Mouse (Mus musculus): Measurements from ENCODE around the gene Fbxo36.
A peak's percentile ranks its signal among the peaks of the same experiment; 100 is the strongest.

Gene Fbxo36

GRCm38 (mm10) chr1:84889330-84890004, 49.8 kb downstream of the Fbxo36 start:
- DNase-seq (ENCODE audit: low read depth, low spot score): no peak

GRCm38 (mm10) chr1:84890005-84890393, 50.4 kb downstream of the Fbxo36 start:
- peak; percentile 84 for DNase-seq (ENCODE audit: low read depth, low spot score)

- DNase-seq (ENCODE audit: low read depth, low spot score): peak; percentile 92
These were observed 50.9 kb downstream of the Fbxo36 start for GRCm38 (mm10) chr1:84890503-84890902.

GRCm38 (mm10) chr1:84891746-84892145, 52.1 kb downstream of the Fbxo36 start:
- peak; percentile 87 for DNase-seq (ENCODE audit: low read depth, low spot score)

GRCm38 (mm10) chr1:84897364-84897763, 57.7 kb downstream of the Fbxo36 start:
- peak; percentile 62 for DNase-seq (ENCODE audit: low read depth, low spot score)

- DNase-seq (ENCODE audit: low read depth, low spot score): no peak
These were observed 59.5 kb downstream of the Fbxo36 start for GRCm38 (mm10) chr1:84899156-84899555.

GRCm38 (mm10) chr1:84904467-84904866, 64.8 kb downstream of the Fbxo36 start:
- DNase-seq (ENCODE audit: low read depth, low spot score): no peak

- no peak for DNase-seq (ENCODE audit: low read depth, low spot score)
These were observed 70.7 kb downstream of the Fbxo36 start for GRCm38 (mm10) chr1:84910177-84910804.

GRCm38 (mm10) chr1:84912571-84912970, 72.9 kb downstream of the Fbxo36 start:
- DNase-seq (ENCODE audit: low read depth, low spot score): peak; percentile 79

- DNase-seq (ENCODE audit: low read depth, low spot score): no peak
These were observed 75.4 kb downstream of the Fbxo36 start for GRCm38 (mm10) chr1:84915010-84915409.

GRCm38 (mm10) chr1:84918865-84919264, 79.2 kb downstream of the Fbxo36 start:
- DNase-seq (ENCODE audit: low read depth, low spot score): no peak

GRCm38 (mm10) chr1:84923432-84923831, 83.8 kb downstream of the Fbxo36 start:
- DNase-seq (ENCODE audit: low read depth, low spot score): no peak

- DNase-seq (ENCODE audit: low read depth, low spot score): peak; percentile 48
These were observed 84.5 kb downstream of the Fbxo36 start for GRCm38 (mm10) chr1:84924134-84924533.

GRCm38 (mm10) chr1:84925599-84925998, 86.0 kb downstream of the Fbxo36 start:
- DNase-seq (ENCODE audit: low read depth, low spot score): peak; percentile 69

- DNase-seq (ENCODE audit: low read depth, low spot score): peak; percentile 86
These were observed 94.0 kb downstream of the Fbxo36 start for GRCm38 (mm10) chr1:84933472-84934150.

- DNase-seq (ENCODE audit: low read depth, low spot score): peak; percentile 41
These were observed 94.5 kb downstream of the Fbxo36 start for GRCm38 (mm10) chr1:84934151-84934502.

GRCm38 (mm10) chr1:84934503-84935333, 95.1 kb downstream of the Fbxo36 start, which contains the start of gene Slc16a14:
TSS of gene Slc16a14 (minus strand) at chr1:84935134.
- peak; percentile 80 for DNase-seq (ENCODE audit: low read depth, low spot score)

GRCm38 (mm10) chr1:84935668-84936067, 96.0 kb downstream of the Fbxo36 start:
- DNase-seq (ENCODE audit: low read depth, low spot score): no peak

GRCm38 (mm10) chr1:84936716-84937510, 97.3 kb downstream of the Fbxo36 start:
- DNase-seq (ENCODE audit: low read depth, low spot score): no peak

- DNase-seq (ENCODE audit: low read depth, low spot score): no peak
These were observed 99.8 kb downstream of the Fbxo36 start for GRCm38 (mm10) chr1:84939466-84939865.

- no peak for DNase-seq (ENCODE audit: low read depth, low spot score)
These were observed 100.7 kb downstream of the Fbxo36 start for GRCm38 (mm10) chr1:84940322-84940721.
